Mouse (Mus musculus) testis, adult 10 weeks (tissue): ENCODE data around the gene Cdk17. TPM values are rescaled to one million over a fixed set of nuclear protein-coding genes. Genes with fewer than 3 reads are reported as not detected.

Experiments used
- polyA plus RNA-seq: library from polyadenylated mRNA; stranded (reverse); fragments of 350-450 nt; fragmentation: Illumina TruSeq; extraction: RNeasy Lipid Tissue Mini Kit (QIAGEN cat#74804); gene quantifications from one replicate; pipeline ENCODE4 v1.2.3, GENCODE M21; 2014; ENCODE audit warnings: low read depth, low replicate concordance

Cdk17 gene
- 39.2 TPM for polyA plus RNA-seq

GRCm38 (mm10) chr10:93160807-93161510, at the start of gene Cdk17:
Cdk17 (plus strand) TSS chr10:93160875.

GRCm38 (mm10) chr10:93310721-93311411, 150.2 kb downstream of the Cdk17 start, which contains the start of gene Elk3:
Elk3 (minus strand) TSS chr10:93311135.

Other genes with a start within 250 kb of the Cdk17 start
- 33.6 TPM for gene Cfap54, start 79.3 kb upstream of the Cdk17 start, polyA plus RNA-seq
- gene Elk3, start 150.3 kb downstream of the Cdk17 start, polyA plus RNA-seq, result 0.69 TPM